Mouse (Mus musculus): Measurements from ENCODE around the gene Ftsj3.
"Not testable (repeated sequence)": the region's sequence is repeated elsewhere in the genome, so short reads cannot be mapped to it uniquely, and the experiment has no call there.

Gene Ftsj3

DNA sequence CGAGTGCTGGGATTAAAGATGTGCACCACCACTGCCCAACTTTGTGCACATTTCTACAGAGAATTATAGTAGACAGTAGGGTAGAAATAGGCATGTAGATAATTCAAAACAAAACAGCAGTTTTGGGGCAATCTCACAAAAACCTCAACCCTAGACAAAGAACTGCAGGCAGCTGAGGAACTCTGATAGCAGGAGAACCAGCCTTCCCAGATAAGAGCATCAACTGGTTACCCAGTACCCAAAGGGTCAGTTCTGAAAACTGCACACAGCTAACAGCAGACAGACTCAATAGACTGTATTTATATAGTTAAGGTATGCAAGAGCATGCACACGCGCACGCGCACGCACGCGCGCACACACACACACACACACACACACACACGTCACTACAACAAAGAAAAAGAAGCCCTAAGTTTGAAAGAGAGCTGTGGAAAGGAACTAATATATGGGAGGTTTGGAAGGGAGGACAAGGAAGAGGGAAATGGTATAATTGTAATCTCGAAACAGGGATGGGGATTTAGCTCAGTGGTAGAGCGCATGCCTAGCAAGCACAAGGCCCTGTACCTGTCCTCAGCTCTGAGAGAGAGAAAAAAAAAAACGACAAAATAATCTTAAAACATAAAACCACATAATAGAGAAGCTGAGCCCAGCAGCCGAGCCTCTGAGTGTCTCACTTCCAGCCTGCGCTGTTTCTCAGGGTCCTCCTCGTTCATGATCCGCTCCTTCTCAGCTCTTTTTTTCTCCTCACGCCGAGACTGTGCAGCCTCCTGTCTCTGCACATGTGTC, 54.3 kb downstream of the Ftsj3 start:
- no peak for DNase-seq (ENCODE audit: low spot score in 2 of 2)

DNA sequence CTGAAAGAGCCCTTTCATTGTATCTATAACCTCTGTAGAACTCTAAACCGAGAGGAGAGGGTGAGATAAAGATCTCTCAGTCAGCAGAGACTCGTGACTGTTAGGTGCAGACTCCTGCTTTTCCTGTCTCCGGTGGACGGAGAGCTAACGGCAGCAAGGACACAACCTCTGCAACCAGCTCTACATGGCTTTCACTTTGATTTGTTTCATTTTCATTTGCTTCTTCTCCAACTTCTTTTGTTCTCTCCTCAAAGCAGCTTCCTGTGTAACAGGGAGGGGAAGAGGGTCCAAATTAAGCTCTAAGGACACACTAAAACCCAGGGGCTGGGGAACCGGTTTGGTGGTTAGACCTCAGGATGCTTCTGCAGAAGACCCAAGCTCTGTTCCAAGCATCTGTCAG, 55.1 kb downstream of the Ftsj3 start:
- no peak for DNase-seq (ENCODE audit: low spot score in 2 of 2)

DNA sequence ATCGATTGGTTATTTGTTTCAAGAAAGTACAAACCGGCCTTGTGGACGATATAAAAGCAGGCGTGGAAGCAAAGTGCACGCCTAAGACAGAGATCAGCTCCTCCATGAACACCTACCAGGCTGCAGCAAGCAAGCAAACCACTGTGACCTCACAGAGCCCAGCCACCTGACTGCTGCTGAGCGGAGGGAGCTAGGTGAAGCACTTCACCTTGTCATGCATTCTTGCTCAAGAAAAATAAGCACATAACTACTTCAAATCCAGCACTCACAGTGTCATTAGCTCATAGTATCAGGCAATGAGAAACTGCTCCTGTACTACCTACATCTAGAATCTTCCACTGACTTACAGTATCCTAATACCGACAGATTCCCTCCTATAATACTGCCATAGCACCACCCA, 55.9 kb downstream of the Ftsj3 start:
- not testable (repeated sequence) for DNase-seq (ENCODE audit: low spot score in 2 of 2)
